Mouse (Mus musculus) G1E (cell line): ENCODE results near the gene Jph3.

Experiments used
- CTCF ChIP-seq: IDR thresholded peaks from 2 replicates; pipeline ENCODE4 v1.5.1; 2012; ENCODE audit warnings: low read depth, low read length, inconsistent platforms, mixed read lengths
- GATA1 ChIP-seq: IDR thresholded peaks from 2 replicates; pipeline ENCODE4 v1.6.1; 2012; ENCODE audit warnings: borderline replicate concordance, low read length, inconsistent platforms, mixed read lengths
- POLR2AphosphoS5 ChIP-seq: IDR thresholded peaks from 2 replicates; pipeline ENCODE4 v1.6.1; 2012; ENCODE audit warnings: low read depth, low read length, inconsistent platforms; ENCODE audit not compliant: insufficient replicate concordance

GRCm38 (mm10) chr8:121705174-121705573 lies 24.2 kb upstream of the Jph3 start:
- no peak for TF ChIP-seq CTCF
- TF ChIP-seq GATA1: no peak
- no peak for TF ChIP-seq POLR2AphosphoS5
